Mouse (Mus musculus): ENCODE measurements around the gene Psmb2. TPM values are rescaled to one million over a fixed set of nuclear protein-coding genes. Genes with fewer than 3 reads are reported as not detected.

Gene Psmb2
- total RNA-seq (2023) = 10 to 100 TPM; 80.6 to 94.2 TPM

GRCm38 (mm10) chr4:126677054-126678003, at the start of gene Psmb2:
Psmb2 (plus strand) TSS chr4:126677630.

GRCm38 (mm10) chr4:126736001-126736414, 58.6 kb downstream of the Psmb2 start, which contains the start of gene Tfap2e:
Tfap2e (minus strand) TSS chr4:126736240.

GRCm38 (mm10) chr4:126753268-126754230, 76.1 kb downstream of the Psmb2 start, which contains the start of the genes Ncdn and AU040320:
Ncdn (minus strand) TSS chr4:126753438.
AU040320 (plus strand) TSS chr4:126753544.

Other genes starting within 250 kb of the Psmb2 start
- 10 to 100 TPM in 1 of 2 experiments, 1 to 10 TPM in 1; 9.0 to 11.7 TPM for gene Ago3, start 248.1 kb upstream of the Psmb2 start, total RNA-seq (2023)
- gene Ago1, start 209.0 kb upstream of the Psmb2 start, total RNA-seq (2023) = 10 to 100 TPM; 11.7 to 13.9 TPM
- gene Ago4, start 144.2 kb upstream of the Psmb2 start, total RNA-seq (2023) = 10 to 100 TPM in 1 of 2 experiments, 1 to 10 TPM in 1; 9.2 to 10.8 TPM
- 10 to 100 TPM; 30.7 to 32.7 TPM for gene Clspn, start 120.7 kb upstream of the Psmb2 start, total RNA-seq (2023)
- gene 5730409E04Rik, start 67.8 kb upstream of the Psmb2 start, total RNA-seq (2023) = 1 to 10 TPM in 1 of 2 experiments, under 1 TPM in 1; 0.97 to 1.1 TPM
- gene Tfap2e, start 58.6 kb downstream of the Psmb2 start, total RNA-seq (2023) = not detected
- 10 to 100 TPM; 14.2 to 15.0 TPM for gene Ncdn, start 75.8 kb downstream of the Psmb2 start, total RNA-seq (2023)
- gene AU040320, start 75.9 kb downstream of the Psmb2 start, total RNA-seq (2023) = 10 to 100 TPM; 48.6 to 58.5 TPM